Comparison of ENCODE assay signal across 15 mouse cellular contexts in genomic region chr6:52180726-52181125, GRCm38 (mm10). TPM values are rescaled to one million over a fixed set of nuclear protein-coding genes. Genes with fewer than 3 reads are reported as not detected.
DNase-seq lines count a peak whose midpoint lies in the region; ATAC-seq lines count a peak whose summit lies in the region.
"Had no signal": no experiment of that assay in that cellular context is flagged by ENCODE, and none has a peak within 500 bp of the region (broad histone marks: within the 10 kb centered on the region; RNA-seq: fewer than 3 reads in every experiment).

No protein-coding gene starts in this region.

- H3K4me1 ChIP-seq in heart, embryonic 15.5 days (replicated peaks): peaks cover 4% of the 10 kb centered on the region; the same call in 1 of the 2 replicates
- peaks cover 36% of the 10 kb centered on the region for H3K4me1 ChIP-seq in lung, embryonic 16.5 days (replicated peaks; ENCODE audit: control insufficient read depth, insufficient read depth, low read length)
- peaks cover 40% of the 10 kb centered on the region for H3K4me1 ChIP-seq in intestine, embryonic 15.5 days (replicated peaks)
- H3K4me1 ChIP-seq in stomach, embryonic 15.5 days: peaks cover 41% of the 10 kb centered on the region

- no peak for ATAC-seq in heart, embryonic 15.5 days (replicated peaks; ENCODE audit: insufficient number of reproducible peaks, insufficient read depth, low FRiP score, low read depth)
- ATAC-seq in lung, embryonic 16.5 days (ENCODE audit: low read depth): no peak
- ATAC-seq in intestine, embryonic 15.5 days: no peak
- ATAC-seq in stomach, embryonic 15.5 days (ENCODE audit: insufficient read depth, low FRiP score, low read depth): no peak

- no peak overlapping the region for H3K27ac ChIP-seq in heart, embryonic 15.5 days
- H3K27ac ChIP-seq in lung, embryonic 16.5 days (ENCODE audit: low read length): peak overlapping the region; percentile 97
- no peak overlapping the region for H3K27ac ChIP-seq in intestine, embryonic 15.5 days
- H3K27ac ChIP-seq in stomach, embryonic 15.5 days: peak overlapping the region; percentile 96
- H3K27ac ChIP-seq: limb, embryonic 13.5 days had no signal

- no peak for DNase-seq in heart, adult 8-10 months (ENCODE audit: low spot score)
- no peak for DNase-seq in lung, adult 18-20 months
- DNase-seq in adrenal gland, adult 2 months: no peak
- DNase-seq in frontal cortex, postnatal 10 days (ENCODE audit: low spot score in 2 of 2): no peak
- DNase-seq: B cell, adult 2 months; cerebellum, adult 2 months; midbrain, embryonic 14.5 days had no signal

- H3K9ac ChIP-seq in heart, embryonic 15.5 days: no peak overlapping the region
- H3K9ac ChIP-seq in lung, embryonic 16.5 days (ENCODE audit: low read length): peak overlapping the region; percentile 75
- H3K9ac ChIP-seq in intestine, embryonic 15.5 days: 0 out of 2 replicates have a peak overlapping the region, but pooled peaks have one; percentile 26
- H3K9ac ChIP-seq in stomach, embryonic 15.5 days: no peak overlapping the region; the same call in 1 of the 2 replicates
- H3K9ac ChIP-seq: limb, embryonic 13.5 days had no signal

- H3K4me3 ChIP-seq in heart, embryonic 15.5 days: 0 out of 2 replicates have a peak overlapping the region, but pooled peaks have one; percentile 51
- H3K4me3 ChIP-seq in lung, embryonic 16.5 days (ENCODE audit: low read length): peak overlapping the region; percentile 65
- peak overlapping the region; percentile 61 for H3K4me3 ChIP-seq in intestine, embryonic 15.5 days (replicated peaks)
- H3K4me3 ChIP-seq in stomach, embryonic 15.5 days (replicated peaks): peak overlapping the region; percentile 60
- H3K4me3 ChIP-seq: limb, embryonic 13.5 days had no signal

- H3K36me3 ChIP-seq in heart, embryonic 15.5 days: no peaks in the 10 kb centered on the region
- H3K36me3 ChIP-seq in lung, embryonic 16.5 days (ENCODE audit: control insufficient read depth, insufficient read depth, low read length): no peaks in the 10 kb centered on the region
- H3K36me3 ChIP-seq in intestine, embryonic 15.5 days: no peaks in the 10 kb centered on the region
- no peaks in the 10 kb centered on the region for H3K36me3 ChIP-seq in stomach, embryonic 15.5 days
- H3K36me3 ChIP-seq: G1E; limb, embryonic 13.5 days had no signal

- WGBS in heart, embryonic 15.5 days: 23% methylated on average over 3 of the region's 3 CpGs
- whole genome bisulfite sequencing in lung, embryonic 16.5 days: 24% methylated on average over 3 of the region's 3 CpGs
- 54% methylated on average over 3 of the region's 3 CpGs for WGBS in intestine, embryonic 15.5 days
- 40% methylated on average over 3 of the region's 3 CpGs for WGBS in stomach, embryonic 15.5 days

- peak overlapping the region; percentile 34; the same call in 1 of the 2 replicates for H3K4me2 ChIP-seq in heart, embryonic 15.5 days
- H3K4me2 ChIP-seq in lung, embryonic 16.5 days (ENCODE audit: low read depth, low read length): peak overlapping the region; percentile 57
- H3K4me2 ChIP-seq in intestine, embryonic 15.5 days (replicated peaks): peak overlapping the region; percentile 75
- peak overlapping the region; percentile 59 for H3K4me2 ChIP-seq in stomach, embryonic 15.5 days
- H3K4me2 ChIP-seq: limb, embryonic 13.5 days had no signal

- H3K27me3 ChIP-seq in heart, embryonic 15.5 days: peaks cover 100% of the 10 kb centered on the region
- H3K27me3 ChIP-seq in lung, embryonic 16.5 days (ENCODE audit: control insufficient read depth, insufficient read depth, low read depth, low read length): peaks cover 39% of the 10 kb centered on the region
- H3K27me3 ChIP-seq in intestine, embryonic 15.5 days (replicated peaks): no peaks in the 10 kb centered on the region
- 0 out of 2 replicates have a peak, but pooled peaks cover 2% of the 10 kb centered on the region for H3K27me3 ChIP-seq in stomach, embryonic 15.5 days (replicated peaks)

- no peaks in the 10 kb centered on the region for H3K9me3 ChIP-seq in heart, embryonic 15.5 days (replicated peaks)
- H3K9me3 ChIP-seq in lung, embryonic 16.5 days (ENCODE audit: control insufficient read depth, low read length): no peaks in the 10 kb centered on the region
- no peaks in the 10 kb centered on the region for H3K9me3 ChIP-seq in intestine, embryonic 15.5 days
- H3K9me3 ChIP-seq in stomach, embryonic 15.5 days: no peaks in the 10 kb centered on the region
- H3K9me3 ChIP-seq: G1E; limb, embryonic 13.5 days had no signal

RNA-seq across cellular contexts. Expression of gene 5730596B20Rik, which starts 3.4 kb away (rescaled TPM):
- 0.33 and 0.68 TPM in 2 replicates for polyA plus RNA-seq in heart, embryonic 15.5 days (2015; fragmentation: Nextera tagmentation; extraction: Ambion mirVana)
- total RNA-seq in heart, adult 8-10 months (2022): under 1 TPM in 1 of 4 experiments, not detected in 3; 0.06 TPM
- polyA plus RNA-seq in lung, embryonic 16.5 days (2015; fragmentation: Nextera tagmentation; extraction: Ambion mirVana): 2.4 and 2.5 TPM in 2 replicates
- polyA plus RNA-seq in intestine, embryonic 15.5 days (2015; fragmentation: Nextera tagmentation; extraction: Ambion mirVana): 1.9 and 2.0 TPM in 2 replicates
- polyA plus RNA-seq in stomach, embryonic 15.5 days (2015; fragmentation: Nextera tagmentation; extraction: Ambion mirVana): 2.6 and 3.1 TPM in 2 replicates
- under 1 TPM; 0.35 to 0.41 TPM for total RNA-seq in adrenal gland, adult 2 months (2021)
- polyA plus RNA-seq in adrenal gland, adult 2 months (2012; rRNA removed): 0.02 and 0.04 TPM in 2 replicates
- total RNA-seq: granulocyte monocyte progenitor cell, adult 5-6 weeks; layer of hippocampus, postnatal 14 days had no signal
- polyA plus RNA-seq: G1E; midbrain, embryonic 14.5 days had no signal

RNA-seq across cellular contexts. Expression of gene Hoxa4, which starts 10.8 kb away (rescaled TPM):
- polyA plus RNA-seq in heart, embryonic 15.5 days (2015; fragmentation: Nextera tagmentation; extraction: Ambion mirVana): 0.43 and 0.77 TPM in 2 replicates
- total RNA-seq in heart, adult 8-10 months (2022): under 1 TPM; 0.31 to 0.49 (median 0.38) TPM
- 2.4 and 2.7 TPM in 2 replicates for polyA plus RNA-seq in lung, embryonic 16.5 days (2015; fragmentation: Nextera tagmentation; extraction: Ambion mirVana)
- 3.7 and 4.5 TPM in 2 replicates for polyA plus RNA-seq in intestine, embryonic 15.5 days (2015; fragmentation: Nextera tagmentation; extraction: Ambion mirVana)
- polyA plus RNA-seq in stomach, embryonic 15.5 days (2015; fragmentation: Nextera tagmentation; extraction: Ambion mirVana): 4.4 and 5.3 TPM in 2 replicates
- 1 to 10 TPM; 2.2 to 6.3 TPM for total RNA-seq in adrenal gland, adult 2 months (2021)
- 0.99 and 4.0 TPM in 2 replicates for polyA plus RNA-seq in adrenal gland, adult 2 months (2012; rRNA removed)
- total RNA-seq: G1E; layer of hippocampus, postnatal 14 days had no signal
- polyA plus RNA-seq: G1E; midbrain, embryonic 14.5 days had no signal

RNA-seq across cellular contexts. Expression of gene Hoxa2, which starts 16.1 kb away (rescaled TPM):
- 1.2 and 3.1 TPM in 2 replicates for polyA plus RNA-seq in heart, embryonic 15.5 days (2015; fragmentation: Nextera tagmentation; extraction: Ambion mirVana)
- total RNA-seq in heart, adult 8-10 months (2022): under 1 TPM in 3 of 4 experiments, not detected in 1; 0.20 to 0.34 (median 0.22) TPM
- 9.5 and 10.2 TPM in 2 replicates for polyA plus RNA-seq in lung, embryonic 16.5 days (2015; fragmentation: Nextera tagmentation; extraction: Ambion mirVana)
- 7.4 and 8.6 TPM in 2 replicates for polyA plus RNA-seq in intestine, embryonic 15.5 days (2015; fragmentation: Nextera tagmentation; extraction: Ambion mirVana)
- 8.8 and 12.2 TPM in 2 replicates for polyA plus RNA-seq in stomach, embryonic 15.5 days (2015; fragmentation: Nextera tagmentation; extraction: Ambion mirVana)
- 1 to 10 TPM; 1.5 to 2.6 TPM for total RNA-seq in adrenal gland, adult 2 months (2021)
- polyA plus RNA-seq in adrenal gland, adult 2 months (2012; rRNA removed): 1.1 and 1.7 TPM in 2 replicates
- total RNA-seq: G1E; granulocyte monocyte progenitor cell, adult 5-6 weeks; layer of hippocampus, postnatal 14 days had no signal
- polyA plus RNA-seq: G1E had no signal

RNA-seq across cellular contexts. Expression of gene Hoxa1, which starts 22.6 kb away (rescaled TPM):
- polyA plus RNA-seq in heart, embryonic 15.5 days (2015; fragmentation: Nextera tagmentation; extraction: Ambion mirVana): 0.59 and 1.1 TPM in 2 replicates
- under 1 TPM in 2 of 4 experiments, not detected in 2; 0.16 to 0.19 TPM for total RNA-seq in heart, adult 8-10 months (2022)
- 1.4 and 1.6 TPM in 2 replicates for polyA plus RNA-seq in lung, embryonic 16.5 days (2015; fragmentation: Nextera tagmentation; extraction: Ambion mirVana)
- 0.86 and 1.2 TPM in 2 replicates for polyA plus RNA-seq in intestine, embryonic 15.5 days (2015; fragmentation: Nextera tagmentation; extraction: Ambion mirVana)
- 1.3 and 2.2 TPM in 2 replicates for polyA plus RNA-seq in stomach, embryonic 15.5 days (2015; fragmentation: Nextera tagmentation; extraction: Ambion mirVana)
- total RNA-seq in adrenal gland, adult 2 months (2021): under 1 TPM; 0.52 to 0.86 TPM
- polyA plus RNA-seq in adrenal gland, adult 2 months (2012; rRNA removed): 0.47 and 0.68 TPM in 2 replicates
- total RNA-seq: layer of hippocampus, postnatal 14 days had no signal
- polyA plus RNA-seq: G1E had no signal

RNA-seq across cellular contexts. Expression of gene Hoxa5, which starts 23.7 kb away (rescaled TPM):
- 2.3 and 6.3 TPM in 2 replicates for polyA plus RNA-seq in heart, embryonic 15.5 days (2015; fragmentation: Nextera tagmentation; extraction: Ambion mirVana)
- total RNA-seq in heart, adult 8-10 months (2022): under 1 TPM; 0.41 to 0.69 (median 0.57) TPM
- 32.3 and 36.3 TPM in 2 replicates for polyA plus RNA-seq in lung, embryonic 16.5 days (2015; fragmentation: Nextera tagmentation; extraction: Ambion mirVana)
- polyA plus RNA-seq in intestine, embryonic 15.5 days (2015; fragmentation: Nextera tagmentation; extraction: Ambion mirVana): 22.9 and 25.1 TPM in 2 replicates
- polyA plus RNA-seq in stomach, embryonic 15.5 days (2015; fragmentation: Nextera tagmentation; extraction: Ambion mirVana): 19.8 and 20.2 TPM in 2 replicates
- 10 to 100 TPM; 13.6 to 22.8 TPM for total RNA-seq in adrenal gland, adult 2 months (2021)
- polyA plus RNA-seq in adrenal gland, adult 2 months (2012; rRNA removed): 12.9 and 16.3 TPM in 2 replicates
- total RNA-seq: layer of hippocampus, postnatal 14 days had no signal
- polyA plus RNA-seq: G1E; midbrain, embryonic 14.5 days had no signal

Comparison
In these comparisons a context has a peak if more than half of its experiments do, and no peak if none do; other contexts are left out.
1. H3K27ac ChIP-seq: peak in lung, embryonic 16.5 days (single experiment) and stomach, embryonic 15.5 days (single experiment); none in heart, embryonic 15.5 days (single experiment) and intestine, embryonic 15.5 days (single experiment).
2. H3K9ac ChIP-seq: peak in lung, embryonic 16.5 days (single experiment) and intestine, embryonic 15.5 days (single experiment); none in heart, embryonic 15.5 days (single experiment) and stomach, embryonic 15.5 days (single experiment).
3. Peak in every context shown above with its lines, with median percentiles within 50 percentile points of each other: H3K4me2 ChIP-seq and H3K4me3 ChIP-seq.